In genomic region chr8:125201650-125202049, GRCm38 (mm10) we compare ENCODE assay signal across 21 mouse cellular contexts.
"Had no signal": no experiment of that assay in that cellular context is flagged by ENCODE, and none has a peak within 500 bp of the region (broad histone marks: within the 10 kb centered on the region; RNA-seq: fewer than 3 reads in every experiment).

No protein-coding gene starts in this region.

- H3K4me3 ChIP-seq: limb, embryonic 12.5 days; limb, embryonic 15.5 days; midbrain, embryonic 12.5 days; midbrain, embryonic 15.5 days; neural tube, embryonic 12.5 days; neural tube, embryonic 15.5 days; stomach, embryonic 15.5 days had no signal

- H3K9ac ChIP-seq: limb, embryonic 12.5 days; limb, embryonic 15.5 days; liver, embryonic 14.5 days; liver, postnatal 0 days; midbrain, embryonic 12.5 days; midbrain, embryonic 15.5 days; neural tube, embryonic 12.5 days; neural tube, embryonic 15.5 days; stomach, embryonic 15.5 days had no signal

- ATAC-seq: intestine, embryonic 16.5 days; liver, postnatal 0 days; midbrain, embryonic 15.5 days had no signal

- DNase-seq: kidney, adult 18-20 months; kidney, adult 9 months; kidney, postnatal 14 days; kidney, postnatal 4 days; left cerebral cortex, postnatal 4 days; liver, postnatal 0 days; right cerebral cortex, adult 18-20 months; right cerebral cortex, postnatal 14 days; right cerebral cortex, postnatal 4 days; thymus, postnatal 25 days had no signal

- H3K4me2 ChIP-seq: limb, embryonic 12.5 days; limb, embryonic 15.5 days; liver, embryonic 11.5 days; midbrain, embryonic 12.5 days; midbrain, embryonic 15.5 days; neural tube, embryonic 12.5 days; neural tube, embryonic 15.5 days; stomach, embryonic 15.5 days had no signal

- H3K9me3 ChIP-seq: limb, embryonic 12.5 days; limb, embryonic 15.5 days; midbrain, embryonic 12.5 days; midbrain, embryonic 15.5 days; neural tube, embryonic 12.5 days; neural tube, embryonic 15.5 days; stomach, embryonic 15.5 days had no signal

- H3K27ac ChIP-seq: limb, embryonic 12.5 days; limb, embryonic 15.5 days; liver, embryonic 14.5 days; macrophage; midbrain, embryonic 12.5 days; midbrain, embryonic 15.5 days; neural tube, embryonic 12.5 days; neural tube, embryonic 15.5 days; stomach, embryonic 15.5 days had no signal

- H3K4me1 ChIP-seq: stomach, embryonic 15.5 days had no signal

- H3K27me3 ChIP-seq: midbrain, embryonic 15.5 days; neural tube, embryonic 12.5 days; stomach, embryonic 15.5 days had no signal

- H3K36me3 ChIP-seq: limb, embryonic 12.5 days; limb, embryonic 15.5 days; midbrain, embryonic 12.5 days; midbrain, embryonic 15.5 days; neural tube, embryonic 12.5 days; neural tube, embryonic 15.5 days; stomach, embryonic 15.5 days had no signal
